Mouse (Mus musculus) brain, embryonic 18.5 days (tissue): Measurements from ENCODE around the gene Pga5.

Experiments
- DNase-seq: peaks from one replicate; pipeline ENCODE4 v3.0.0-alpha.2; 2012; ENCODE audit warnings: low read depth, low spot score

Gene Pga5

GRCm38 (mm10) chr19:10703470-10703869 is 25.6 kb upstream of the Pga5 start:
- DNase-seq, result no peak

DNA sequence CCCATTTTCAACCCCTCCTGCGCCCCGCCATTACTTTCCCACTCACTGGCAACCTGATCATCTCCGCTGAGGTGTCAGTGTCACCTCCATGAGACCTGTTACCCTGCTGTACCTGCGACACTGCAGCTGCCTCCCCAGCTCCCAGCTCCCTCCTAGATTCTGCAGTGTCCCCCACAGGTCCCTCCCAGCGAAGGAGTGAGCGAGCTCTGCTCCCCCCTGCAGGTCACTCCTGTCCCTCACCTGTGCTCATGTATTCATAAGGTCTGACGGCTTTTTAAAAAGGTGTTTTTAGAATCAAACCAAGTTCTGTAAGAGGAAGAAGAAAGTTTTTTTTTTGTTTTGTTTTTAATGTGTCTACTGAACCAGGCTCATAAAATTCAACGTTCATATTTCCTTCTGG is 24.3 kb upstream of the Pga5 start:
- no peak for DNase-seq

GRCm38 (mm10) chr19:10701013-10701726 is 23.3 kb upstream of the Pga5 start:
- DNase-seq, result no peak

- DNase-seq, result no peak
Observed at GRCm38 (mm10) chr19:10699851-10700250, 22.0 kb upstream of the Pga5 start.

GRCm38 (mm10) chr19:10698131-10698991 is 20.5 kb upstream of the Pga5 start:
- no peak for DNase-seq

GRCm38 (mm10) chr19:10695801-10696200 is 17.9 kb upstream of the Pga5 start:
- no peak for DNase-seq

DNA sequence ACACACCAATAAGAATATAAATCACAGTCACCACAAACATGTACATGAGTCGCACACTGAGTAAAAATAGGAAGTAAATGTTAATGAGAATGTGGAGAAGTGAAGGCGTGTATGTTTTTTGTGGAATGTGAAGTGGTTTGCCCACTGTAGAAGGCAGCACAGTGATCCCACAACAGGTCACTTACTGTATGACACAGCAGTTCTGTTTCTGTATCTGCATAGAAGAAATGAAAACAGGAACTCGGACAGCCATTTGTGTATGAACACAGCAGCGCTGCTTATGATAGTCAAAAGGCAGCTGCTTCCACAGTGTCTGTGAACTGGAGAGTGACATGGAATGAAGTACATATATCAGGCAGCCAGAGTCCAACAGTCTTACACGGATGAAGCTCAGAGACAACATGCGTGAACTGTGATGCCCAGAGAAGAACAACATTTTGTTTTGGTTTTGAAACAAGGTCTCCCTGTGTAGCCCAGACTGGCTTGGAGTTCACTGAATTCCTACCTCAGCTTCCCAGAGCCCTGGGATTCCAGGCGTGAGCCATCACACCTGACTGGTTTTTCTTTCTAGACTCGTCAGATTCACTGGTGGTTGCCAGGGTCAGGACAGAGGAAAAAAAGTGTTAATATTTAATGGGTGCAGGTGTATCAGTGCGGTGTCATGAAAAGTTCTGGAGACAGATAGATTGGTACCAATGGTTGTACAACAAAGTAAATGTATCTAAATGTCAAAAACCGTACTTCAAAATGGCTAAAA is 16.2 kb upstream of the Pga5 start:
- DNase-seq, result no peak

- no peak for DNase-seq
Observed at GRCm38 (mm10) chr19:10692361-10692760, 14.5 kb upstream of the Pga5 start.

- no peak for DNase-seq
Observed at GRCm38 (mm10) chr19:10691660-10692059, 13.8 kb upstream of the Pga5 start.

- DNase-seq, result no peak
Observed at GRCm38 (mm10) chr19:10691121-10691520, 13.2 kb upstream of the Pga5 start.

GRCm38 (mm10) chr19:10690336-10690735 is 12.5 kb upstream of the Pga5 start:
- DNase-seq, result no peak

DNA sequence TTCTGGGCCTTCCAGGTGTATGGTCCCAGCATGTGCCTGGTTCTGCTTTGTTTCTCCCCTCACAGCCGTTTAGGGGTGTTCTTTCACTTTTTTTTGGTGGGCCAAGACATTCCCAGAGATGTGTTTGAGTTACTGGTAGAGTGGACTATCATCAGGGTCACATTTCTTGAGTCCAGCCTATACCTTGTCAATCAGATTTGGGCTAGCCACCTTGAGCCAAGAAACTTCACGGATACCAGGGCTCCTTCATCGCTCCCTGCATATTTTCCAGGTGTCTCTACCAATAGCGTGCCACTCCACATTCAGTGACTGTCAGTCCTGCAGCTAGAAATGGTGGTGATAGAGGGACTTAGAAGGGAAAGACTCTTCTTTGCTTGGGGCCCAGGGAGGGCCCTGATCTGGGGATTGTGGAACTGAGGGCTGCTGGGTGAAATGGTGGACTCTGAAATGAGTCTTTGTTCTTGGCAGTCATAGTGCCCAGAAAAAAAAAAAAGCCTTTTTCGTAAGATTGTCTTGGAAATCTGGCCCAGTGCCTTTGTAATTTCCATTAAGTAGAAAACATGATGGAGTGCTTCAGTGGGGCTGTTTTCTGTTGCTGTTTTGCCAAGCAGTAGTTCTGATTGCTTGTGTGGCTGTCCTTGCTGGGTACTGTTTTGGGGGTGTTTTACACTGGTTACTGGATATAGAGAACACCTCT is 11.7 kb upstream of the Pga5 start:
- no peak for DNase-seq

DNA sequence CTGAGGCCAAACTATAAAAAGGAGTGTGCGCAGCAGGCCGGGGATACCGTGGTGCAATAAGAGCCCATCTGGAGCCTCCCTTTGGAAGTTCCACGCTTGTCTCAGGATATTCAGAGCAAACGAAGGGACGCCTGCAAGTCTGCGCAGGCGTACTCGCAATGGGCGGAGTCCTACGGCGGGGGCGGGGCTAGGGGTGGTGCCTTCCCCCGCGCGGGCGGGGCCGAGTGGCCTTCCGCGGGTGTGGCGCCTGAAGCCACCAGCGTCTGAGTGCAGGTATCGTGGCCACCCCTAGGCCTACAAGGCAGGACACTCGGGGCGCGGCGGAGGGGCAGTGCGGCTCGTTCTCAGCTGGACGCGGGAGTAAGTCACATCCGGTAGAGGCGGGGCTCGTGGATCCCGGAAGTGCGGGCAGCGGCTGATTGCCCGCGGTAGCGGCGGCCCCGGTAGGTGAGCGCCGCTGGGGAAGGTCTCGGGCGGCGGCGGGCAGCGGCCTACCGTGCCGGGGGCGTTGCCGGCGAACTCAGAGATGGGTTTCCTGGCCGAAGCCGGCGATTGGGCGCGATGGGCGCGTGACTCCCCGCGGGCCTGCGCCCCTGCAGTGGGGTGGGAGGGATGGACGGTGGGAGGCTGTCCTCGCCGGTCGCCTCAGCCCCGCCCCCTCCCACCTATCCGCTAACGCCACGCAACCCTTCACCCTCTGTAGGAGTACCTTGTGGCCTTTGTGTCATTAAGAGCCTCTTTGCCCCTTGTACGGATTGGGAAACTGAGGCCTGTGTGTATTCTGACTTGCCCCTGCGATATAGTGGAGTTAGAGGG is 10.9 kb upstream of the Pga5 start, which contains the start of gene Vps37c:
TSS of gene Vps37c (plus strand) at position 199 of the 816 bp plus-strand sequence.
- peak; percentile 84 for DNase-seq

- DNase-seq, result no peak
Observed at GRCm38 (mm10) chr19:10685727-10686126, 7.9 kb upstream of the Pga5 start.

GRCm38 (mm10) chr19:10685081-10685480 is 7.2 kb upstream of the Pga5 start:
- no peak for DNase-seq

DNA sequence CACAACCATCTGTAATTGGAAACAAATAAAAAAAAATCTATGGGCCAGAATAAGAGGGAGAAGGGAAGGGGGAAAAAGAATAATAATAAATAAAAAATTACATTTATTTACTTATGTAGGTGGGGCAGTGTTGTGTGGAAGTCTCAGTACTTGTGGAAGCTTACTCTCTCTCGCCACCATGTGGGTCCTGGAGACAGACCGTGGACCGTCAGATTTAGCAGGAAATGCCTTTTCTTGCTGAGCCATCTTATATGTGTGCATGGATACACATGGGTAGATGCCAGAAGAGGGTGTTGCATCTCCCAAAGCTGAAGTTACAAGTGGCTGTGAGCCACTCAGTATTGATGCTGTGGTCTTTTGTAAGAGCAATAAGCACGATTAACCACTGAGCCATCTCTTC is 3.7 kb upstream of the Pga5 start:
- no peak for DNase-seq

DNA sequence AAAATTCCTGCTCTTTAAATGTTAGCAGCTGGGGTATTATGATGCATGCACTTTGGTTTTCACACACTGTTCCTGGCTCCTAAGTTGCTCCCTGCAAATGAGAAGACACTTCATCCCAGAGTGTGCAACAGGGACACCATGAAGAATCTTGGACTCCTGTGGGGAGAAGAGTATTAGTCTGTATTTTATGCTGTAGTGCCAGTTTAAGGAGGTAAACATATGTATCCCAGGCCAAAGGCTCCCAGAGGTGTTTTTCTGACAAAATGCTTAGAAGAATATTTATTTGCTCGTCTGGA is 849 bp upstream of the Pga5 start:
- DNase-seq, result no peak

DNA sequence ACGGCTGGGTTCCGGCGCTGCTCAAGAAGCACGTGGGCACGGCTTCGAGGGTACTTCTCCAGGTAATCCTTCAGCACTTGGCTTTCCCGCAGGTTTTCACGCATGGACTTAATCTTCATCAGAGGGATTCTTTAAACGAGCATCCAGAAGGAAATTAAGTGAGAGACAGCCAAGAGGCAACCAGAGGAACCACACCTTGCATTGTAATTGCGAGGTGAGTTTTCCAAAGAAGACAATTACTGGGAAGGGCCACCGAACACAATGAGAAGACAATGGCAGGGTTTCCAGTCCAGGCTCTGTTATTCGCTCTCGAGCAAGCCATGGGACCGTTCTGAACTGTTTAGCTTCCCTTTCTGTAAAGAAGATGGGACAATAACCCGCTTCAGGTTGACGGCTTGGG is 1.2 kb downstream of the Pga5 start:
- DNase-seq, result no peak

- DNase-seq, result no peak
Observed at GRCm38 (mm10) chr19:10673275-10673674, 4.6 kb downstream of the Pga5 start.

DNA sequence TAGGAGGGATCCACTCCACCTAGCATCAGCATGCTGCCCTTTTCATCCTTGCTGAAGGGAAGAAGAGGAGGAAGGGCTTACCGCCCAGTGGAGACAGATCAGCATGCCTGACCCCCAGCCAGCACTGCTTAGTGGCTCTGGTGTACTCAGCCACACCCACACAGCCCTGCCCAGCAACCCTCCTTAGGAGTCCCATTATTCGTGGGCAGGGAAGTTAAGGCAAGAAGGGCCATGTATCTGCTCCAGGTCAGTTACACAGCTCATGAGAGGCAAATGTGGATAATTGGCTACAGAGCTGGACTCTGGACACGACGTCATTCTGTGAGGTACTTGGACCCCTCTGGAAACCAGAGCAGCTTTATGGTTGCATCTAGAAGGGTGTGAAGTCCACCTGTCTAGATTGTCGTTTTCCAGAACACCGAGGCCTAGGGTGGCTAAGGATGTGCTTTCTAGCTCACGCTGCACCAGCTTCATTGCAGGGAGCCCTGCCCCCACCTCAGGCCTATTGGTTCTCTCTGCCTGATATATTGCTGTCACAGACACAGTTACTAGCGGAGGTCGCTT is 5.9 kb downstream of the Pga5 start:
- DNase-seq, result no peak

GRCm38 (mm10) chr19:10671319-10671718 is 6.6 kb downstream of the Pga5 start:
- no peak for DNase-seq
